Mouse (Mus musculus) liver, adult 2 months (tissue): ENCODE results near the gene Grxcr1.

Experiments
- CTCF ChIP-seq: fragments of 200-500 bp; IDR thresholded peaks from 2 replicates; pipeline ENCODE4 v1.5.1; 2011; ENCODE audit warnings: low read depth, low read length, control low read depth
- POLR2A ChIP-seq: fragments of 200-500 bp; IDR thresholded peaks from 2 replicates; pipeline ENCODE4 v1.6.1; 2011; ENCODE audit warnings: low read length, control low read depth; ENCODE audit not compliant: insufficient read depth; ENCODE audit errors: extremely low read depth

DNA sequence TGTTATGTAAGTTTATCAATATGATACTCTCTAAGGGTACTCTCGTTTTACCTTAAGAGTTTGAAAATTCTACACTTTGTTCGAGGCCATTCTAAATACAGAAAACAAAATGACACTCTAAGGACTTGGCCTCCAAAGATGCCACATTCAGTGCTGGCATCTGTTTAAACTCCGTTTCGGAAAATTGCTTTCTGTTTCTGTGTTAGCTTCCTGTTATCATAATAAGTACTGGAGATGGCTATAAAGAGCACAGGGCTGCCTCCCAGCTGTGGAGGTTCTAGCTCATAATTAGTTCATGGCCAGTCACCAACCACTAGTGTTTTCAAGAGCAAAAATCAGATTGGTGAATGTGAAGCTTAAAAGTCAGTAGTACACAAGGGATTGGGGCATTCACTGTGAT is 4.2 kb upstream of the Grxcr1 start:
- no peak for TF ChIP-seq CTCF
- no peak for TF ChIP-seq POLR2A
